Mouse (Mus musculus): ENCODE results near the gene Galnt11. TPM values are rescaled to one million over a fixed set of nuclear protein-coding genes. Genes with fewer than 3 reads are reported as not detected.

The Galnt11 gene
- total RNA-seq, 1 experiment = 24.2 TPM

- no peak for DNase-seq (ENCODE audit: low read depth, low spot score)
- Histone ChIP-seq H3K9me3 (ENCODE audit: control insufficient read depth, insufficient read depth, low read depth, low read length) (no peaks in the 10 kb centered on the region), H3K27ac (ENCODE audit: insufficient read depth, low read depth, low read length, poor library complexity, severe bottlenecking) (no peak within 1 kb of the TSS), H3K36me3 (ENCODE audit: control insufficient read depth, insufficient read depth, low read length, poor library complexity, severe bottlenecking) (no peaks in the 10 kb centered on the region), H3K4me3 (ENCODE audit: insufficient read depth in 1 of 2, low read depth in 1 of 2, low read length in 2 of 2, poor library complexity in 1 of 2, severe bottlenecking in 1 of 2) (no peak within 1 kb of the TSS), H3K4me1 (ENCODE audit: control insufficient read depth in 2 of 2, insufficient read depth in 2 of 2, low read length in 2 of 2, poor library complexity in 1 of 2) (no peaks in the 10 kb centered on the region), H3K9ac (ENCODE audit: insufficient read depth, low read depth, low read length, poor library complexity, severe bottlenecking) (no peak within 1 kb of the TSS)
- in situ Hi-C loops (cut with MboI; ENCODE audit: low sequenced_read_pairs in 2 of 2, unreplicated experiment in 2 of 2) = no loop called here
- TF ChIP-seq ZC3H11A (IDR thresholded peaks at IDR 0.05; ENCODE audit: borderline replicate concordance, low read depth, low read length) (no peak), CHD2 (IDR thresholded peaks at IDR 0.05; ENCODE audit: low read depth, low read length) (no peak), ZNF384 (IDR thresholded peaks at IDR 0.05; ENCODE audit: low read depth, low read length) (no peak), MAFK (IDR thresholded peaks at IDR 0.05; ENCODE audit: insufficient read depth, low read depth, low read length) (no peak), HCFC1 (IDR thresholded peaks at IDR 0.05; ENCODE audit: borderline replicate concordance, insufficient read depth, low read length) (no peak)
Measured at GRCm38 (mm10) chr5:25181004-25181531, 40.6 kb upstream of the Galnt11 start, which contains the start of gene Galntl5. Gene Galntl5 (plus strand): TSS chr5:25181460.

- no peak overlapping the region for H3K27ac ChIP-seq (ENCODE audit: insufficient read depth, low read depth, low read length, poor library complexity, severe bottlenecking)
- DNase-seq (ENCODE audit: low read depth, low spot score) = no peak
- H3K9me3 ChIP-seq (ENCODE audit: control insufficient read depth, insufficient read depth, low read depth, low read length) = no peaks in the 10 kb centered on the region
- H3K9ac ChIP-seq (ENCODE audit: insufficient read depth, low read depth, low read length, poor library complexity, severe bottlenecking) = no peak overlapping the region
- no peaks in the 10 kb centered on the region for H3K4me1 ChIP-seq (ENCODE audit: control insufficient read depth in 2 of 2, insufficient read depth in 2 of 2, low read length in 2 of 2, poor library complexity in 1 of 2)
- H3K4me3 ChIP-seq (ENCODE audit: insufficient read depth in 1 of 2, low read depth in 1 of 2, low read length in 2 of 2, poor library complexity in 1 of 2, severe bottlenecking in 1 of 2) = no peak overlapping the region
- in situ Hi-C loops (cut with MboI; ENCODE audit: low sequenced_read_pairs in 2 of 2, unreplicated experiment in 2 of 2) = no loop called here
- no peaks in the 10 kb centered on the region for H3K36me3 ChIP-seq (ENCODE audit: control insufficient read depth, insufficient read depth, low read length, poor library complexity, severe bottlenecking)
- TF ChIP-seq CHD2 (IDR thresholded peaks at IDR 0.05; ENCODE audit: low read depth, low read length) (no peak), MAFK (IDR thresholded peaks at IDR 0.05; ENCODE audit: insufficient read depth, low read depth, low read length) (no peak), HCFC1 (IDR thresholded peaks at IDR 0.05; ENCODE audit: borderline replicate concordance, insufficient read depth, low read length) (no peak), ZNF384 (IDR thresholded peaks at IDR 0.05; ENCODE audit: low read depth, low read length) (no peak), ZC3H11A (IDR thresholded peaks at IDR 0.05; ENCODE audit: borderline replicate concordance, low read depth, low read length) (no peak)
Measured at GRCm38 (mm10) chr5:25183595-25183994, 38.1 kb upstream of the Galnt11 start.

GRCm38 (mm10) chr5:25184594-25184993 is 37.1 kb upstream of the Galnt11 start:
- DNase-seq (ENCODE audit: low read depth, low spot score) = no peak
- in situ Hi-C loops (cut with MboI; ENCODE audit: low sequenced_read_pairs in 2 of 2, unreplicated experiment in 2 of 2) = no loop called here
- Histone ChIP-seq H3K4me1 (ENCODE audit: control insufficient read depth in 2 of 2, insufficient read depth in 2 of 2, low read length in 2 of 2, poor library complexity in 1 of 2) (no peaks in the 10 kb centered on the region), H3K27ac (ENCODE audit: insufficient read depth, low read depth, low read length, poor library complexity, severe bottlenecking) (no peak overlapping the region), H3K9me3 (ENCODE audit: control insufficient read depth, insufficient read depth, low read depth, low read length) (no peaks in the 10 kb centered on the region), H3K36me3 (ENCODE audit: control insufficient read depth, insufficient read depth, low read length, poor library complexity, severe bottlenecking) (no peaks in the 10 kb centered on the region), H3K4me3 (ENCODE audit: insufficient read depth in 1 of 2, low read depth in 1 of 2, low read length in 2 of 2, poor library complexity in 1 of 2, severe bottlenecking in 1 of 2) (no peak overlapping the region), H3K9ac (ENCODE audit: insufficient read depth, low read depth, low read length, poor library complexity, severe bottlenecking) (no peak overlapping the region)
- TF ChIP-seq ZC3H11A (IDR thresholded peaks at IDR 0.05; ENCODE audit: borderline replicate concordance, low read depth, low read length) (no peak), CHD2 (IDR thresholded peaks at IDR 0.05; ENCODE audit: low read depth, low read length) (no peak), HCFC1 (IDR thresholded peaks at IDR 0.05; ENCODE audit: borderline replicate concordance, insufficient read depth, low read length) (no peak), MAFK (IDR thresholded peaks at IDR 0.05; ENCODE audit: insufficient read depth, low read depth, low read length) (no peak), ZNF384 (IDR thresholded peaks at IDR 0.05; ENCODE audit: low read depth, low read length) (no peak)

GRCm38 (mm10) chr5:25187727-25188126 is 34.0 kb upstream of the Galnt11 start:
- in situ Hi-C loops (cut with MboI; ENCODE audit: low sequenced_read_pairs in 2 of 2, unreplicated experiment in 2 of 2) = no loop called here
- no peak for DNase-seq (ENCODE audit: low read depth, low spot score)
- Histone ChIP-seq H3K4me3 (ENCODE audit: insufficient read depth in 1 of 2, low read depth in 1 of 2, low read length in 2 of 2, poor library complexity in 1 of 2, severe bottlenecking in 1 of 2) (no peak overlapping the region), H3K9ac (ENCODE audit: insufficient read depth, low read depth, low read length, poor library complexity, severe bottlenecking) (no peak overlapping the region), H3K9me3 (ENCODE audit: control insufficient read depth, insufficient read depth, low read depth, low read length) (no peaks in the 10 kb centered on the region), H3K4me1 (ENCODE audit: control insufficient read depth in 2 of 2, insufficient read depth in 2 of 2, low read length in 2 of 2, poor library complexity in 1 of 2) (no peaks in the 10 kb centered on the region), H3K27ac (ENCODE audit: insufficient read depth, low read depth, low read length, poor library complexity, severe bottlenecking) (no peak overlapping the region), H3K36me3 (ENCODE audit: control insufficient read depth, insufficient read depth, low read length, poor library complexity, severe bottlenecking) (no peaks in the 10 kb centered on the region)
- TF ChIP-seq ZNF384 (IDR thresholded peaks at IDR 0.05; ENCODE audit: low read depth, low read length) (no peak), CHD2 (IDR thresholded peaks at IDR 0.05; ENCODE audit: low read depth, low read length) (no peak), MAFK (IDR thresholded peaks at IDR 0.05; ENCODE audit: insufficient read depth, low read depth, low read length) (no peak), HCFC1 (IDR thresholded peaks at IDR 0.05; ENCODE audit: borderline replicate concordance, insufficient read depth, low read length) (no peak), ZC3H11A (IDR thresholded peaks at IDR 0.05; ENCODE audit: borderline replicate concordance, low read depth, low read length) (no peak)

All from ES-E14 (cell line).